Mouse (Mus musculus) heart, postnatal 4 days (tissue): ENCODE measurements around the gene Slc39a13. TPM values are rescaled to one million over a fixed set of nuclear protein-coding genes. Genes with fewer than 3 reads are reported as not detected.
"Not testable (repeated sequence)": the region's sequence is repeated elsewhere in the genome, so short reads cannot be mapped to it uniquely, and the experiment has no call there.

ENCODE experiments used
- DNase-seq: peaks from one replicate; pipeline ENCODE4 v3.0.0; 2021
- total RNA-seq, 2 experiments: library from RNA; stranded (reverse); gene quantifications; 2 replicates each; pipeline ENCODE4 v1.2.3; 2021

The Slc39a13 gene
- 10 to 100 TPM; 32.6 to 36.8 TPM for total RNA-seq

DNA sequence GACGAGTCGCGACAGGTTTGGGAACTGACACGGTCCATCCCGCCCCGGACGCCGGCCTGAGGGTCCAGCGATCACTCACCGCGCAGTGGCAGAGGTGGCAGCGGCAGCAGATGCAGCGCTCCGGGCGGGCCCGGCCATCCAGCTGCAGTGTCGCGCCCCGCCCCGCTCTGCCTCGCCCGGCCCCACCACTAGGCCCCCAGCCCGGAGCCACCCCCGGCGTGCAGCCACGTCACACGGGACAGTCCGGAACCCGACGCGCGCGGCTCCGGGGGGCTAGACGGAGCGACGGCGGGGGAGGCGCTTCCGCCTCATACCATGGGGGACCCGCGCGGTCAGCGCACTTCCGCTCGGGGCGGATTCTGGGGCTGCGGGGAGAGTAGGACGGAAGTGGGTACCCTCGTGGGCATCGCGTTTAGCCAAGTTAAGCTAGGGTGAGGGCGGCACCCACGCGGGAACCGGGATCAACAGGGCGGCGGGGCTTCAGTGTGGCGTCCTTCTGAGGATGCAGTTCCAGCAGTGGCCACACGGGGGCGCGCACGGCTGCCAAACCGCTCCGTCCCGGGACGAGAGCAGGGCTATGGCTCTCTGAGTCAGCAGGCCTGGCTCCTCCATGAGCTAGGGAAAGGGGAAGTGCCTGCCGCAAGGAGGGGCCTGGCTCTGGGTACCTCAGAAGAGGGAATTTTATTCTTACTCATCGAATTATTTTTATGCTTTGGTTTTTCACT is at the start of gene Slc39a13:
Slc39a13 (minus strand) TSS at position 342 of the 725 bp plus-strand sequence.
- peak; percentile 98 for DNase-seq

DNA sequence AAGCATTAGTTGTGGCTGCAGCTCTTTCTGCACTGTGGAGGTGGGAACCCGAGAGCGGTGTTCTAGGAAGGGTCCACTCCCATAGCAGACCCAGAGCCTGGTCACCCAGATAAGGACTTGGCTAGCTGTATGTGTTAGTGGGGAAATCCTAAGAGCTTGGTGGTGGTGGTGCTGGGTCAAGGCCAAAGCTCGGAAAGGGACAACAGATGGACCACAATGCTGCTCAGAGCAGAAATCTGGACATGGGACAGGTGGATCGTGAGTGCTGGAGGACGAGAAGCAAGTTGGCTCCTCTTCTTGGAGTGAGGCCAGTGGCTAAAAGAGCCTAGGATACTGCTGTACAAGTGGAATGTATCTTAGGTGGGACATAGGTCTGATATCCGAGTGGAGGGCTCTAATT is 49.3 kb upstream of the Slc39a13 start:
- peak; percentile 62 for DNase-seq

DNA sequence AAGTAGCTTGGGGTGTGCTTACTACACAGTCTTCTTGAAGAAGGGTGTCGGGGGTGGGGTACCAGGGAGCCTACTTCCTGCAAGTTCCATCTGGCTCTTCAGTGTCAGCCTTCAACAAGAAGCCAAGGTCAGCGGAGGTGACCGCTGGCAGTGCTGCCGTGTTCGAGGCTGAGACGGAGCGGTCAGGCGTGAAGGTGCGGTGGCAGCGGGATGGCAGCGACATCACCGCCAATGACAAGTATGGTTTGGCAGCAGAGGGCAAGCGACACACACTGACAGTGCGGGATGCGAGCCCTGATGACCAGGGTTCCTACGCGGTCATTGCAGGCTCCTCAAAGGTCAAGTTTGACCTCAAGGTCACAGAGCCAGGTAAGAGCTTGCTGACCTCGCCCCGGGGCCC is 48.8 kb upstream of the Slc39a13 start:
- DNase-seq = no peak

DNA sequence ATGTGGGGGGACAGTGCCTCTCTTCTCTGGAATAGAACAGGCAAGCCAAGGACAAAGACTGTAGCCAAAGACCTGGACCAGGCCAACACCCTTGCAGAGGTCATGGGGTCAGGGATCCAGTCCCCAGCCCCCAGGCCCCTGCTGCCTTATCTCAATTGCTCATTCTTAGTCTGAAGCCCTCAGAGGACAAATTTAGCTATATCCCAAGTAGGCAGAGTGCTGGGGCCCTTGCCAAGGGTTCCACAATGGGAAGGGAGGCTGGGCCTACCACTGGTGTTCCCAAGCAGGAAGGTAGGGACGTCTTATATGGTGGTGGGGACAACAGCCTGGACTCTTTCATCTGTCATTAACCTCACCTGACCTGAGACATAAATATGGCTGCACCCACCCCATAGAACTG is 48.4 kb upstream of the Slc39a13 start:
- DNase-seq = peak; percentile 85

DNA sequence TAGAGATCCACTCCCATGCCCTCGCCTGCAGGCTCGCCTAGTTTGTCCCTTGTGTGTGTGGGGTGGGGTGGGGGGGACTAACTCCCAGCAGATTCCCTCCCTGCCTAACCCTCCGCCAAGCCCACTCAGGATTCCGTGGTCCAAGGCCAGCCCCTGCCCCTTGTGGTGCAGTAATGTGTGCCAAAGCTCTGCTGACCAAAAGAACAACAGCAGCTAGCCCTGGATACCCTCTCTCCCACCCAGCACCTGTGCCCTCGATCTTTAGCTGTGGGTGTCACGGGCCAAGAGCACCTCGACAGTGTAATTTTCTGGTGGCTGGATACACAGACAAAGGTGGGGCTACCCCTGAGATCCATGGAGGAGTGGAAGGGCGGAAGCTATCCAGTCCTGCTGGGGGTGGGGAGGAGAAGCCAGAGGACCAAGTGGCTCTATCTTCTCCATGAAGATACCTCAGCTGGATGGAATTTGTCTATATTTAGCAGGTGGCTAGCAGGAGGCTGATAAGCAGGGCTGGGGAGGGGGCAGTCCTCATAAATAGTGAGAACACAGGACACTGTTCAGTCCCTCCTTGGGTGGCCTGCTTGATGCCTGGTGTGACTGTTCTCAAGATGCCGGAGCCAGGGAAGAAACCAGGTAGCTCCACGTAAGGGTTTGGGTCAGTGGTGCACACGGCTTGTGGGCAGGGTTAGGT is 47.5 kb upstream of the Slc39a13 start, which contains the start of gene Mybpc3:
Mybpc3 (plus strand) TSS at position 560 of the 691 bp plus-strand sequence.
- peak; percentile 69 for DNase-seq

DNA sequence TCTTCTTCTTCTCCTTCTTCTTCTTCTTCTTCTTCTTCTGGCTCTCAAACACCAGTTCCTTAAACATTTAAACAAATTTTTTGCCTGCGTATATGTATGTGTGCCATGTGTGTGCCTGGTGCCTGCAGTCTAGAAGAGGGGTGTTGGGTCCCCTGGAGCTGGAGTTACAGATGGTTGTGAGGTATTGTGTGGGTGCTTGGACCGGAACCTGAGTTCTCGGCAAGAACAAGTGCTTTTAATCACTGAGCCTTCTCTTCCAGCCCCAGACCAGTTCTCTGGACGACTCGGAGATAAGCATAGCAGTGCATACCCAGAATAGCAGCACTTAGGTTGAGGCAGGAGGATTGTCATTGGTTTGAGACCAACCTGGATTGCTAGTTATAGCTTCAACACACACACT is 46.6 kb upstream of the Slc39a13 start:
- DNase-seq = no peak

DNA sequence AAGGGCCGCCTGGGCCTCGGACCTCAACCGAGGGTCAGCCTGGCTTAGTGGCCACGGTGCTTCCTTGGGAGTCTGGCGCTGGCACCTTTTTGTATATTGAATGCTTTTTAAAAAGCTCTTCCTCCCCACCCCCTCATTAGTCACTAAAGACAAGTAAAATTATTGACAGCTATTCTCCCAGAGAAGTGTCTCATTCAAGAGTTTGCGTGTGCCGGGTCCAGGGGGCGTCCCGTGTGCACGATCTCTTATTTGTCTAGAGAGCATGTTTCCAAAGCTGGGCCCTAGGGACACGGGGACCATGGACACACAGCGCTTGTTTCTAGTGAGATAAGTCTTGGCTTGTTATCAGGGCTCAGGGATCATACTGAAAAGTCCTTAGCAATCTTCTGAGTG is 45.4 kb upstream of the Slc39a13 start:
- no peak for DNase-seq

DNA sequence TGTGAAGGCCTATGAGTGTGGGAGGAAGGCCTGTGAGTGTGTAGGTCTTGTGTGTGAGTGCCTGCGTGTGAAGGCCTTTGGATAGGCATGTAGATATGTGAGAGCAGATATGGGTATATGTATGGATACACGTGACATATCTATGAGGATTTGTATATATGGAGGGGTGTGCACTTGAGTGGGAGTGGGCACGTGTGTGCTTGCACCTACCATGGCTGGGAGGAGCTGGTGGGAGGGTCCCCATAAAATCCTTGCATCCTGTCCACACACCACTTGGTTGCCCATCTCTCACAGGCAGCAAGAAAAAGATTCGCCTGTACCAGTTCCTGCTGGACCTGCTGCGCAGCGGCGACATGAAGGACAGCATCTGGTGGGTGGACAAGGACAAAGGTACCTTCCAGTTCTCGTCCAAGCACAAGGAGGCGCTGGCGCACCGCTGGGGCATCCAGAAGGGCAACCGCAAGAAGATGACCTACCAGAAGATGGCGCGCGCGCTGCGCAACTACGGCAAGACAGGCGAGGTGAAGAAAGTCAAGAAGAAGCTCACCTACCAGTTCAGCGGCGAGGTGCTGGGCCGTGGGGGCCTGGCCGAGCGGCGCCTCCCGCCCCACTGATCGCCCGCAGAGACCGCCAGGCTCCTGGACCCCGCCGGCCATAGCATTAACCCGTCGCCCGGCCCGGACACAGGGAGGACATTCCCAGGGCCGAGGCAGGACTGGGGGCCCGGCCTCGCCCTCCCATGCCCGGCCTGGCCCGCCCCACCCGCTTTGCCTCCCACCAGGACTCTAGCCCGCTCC is 44.8 kb upstream of the Slc39a13 start:
- DNase-seq = peak; percentile 99

DNA sequence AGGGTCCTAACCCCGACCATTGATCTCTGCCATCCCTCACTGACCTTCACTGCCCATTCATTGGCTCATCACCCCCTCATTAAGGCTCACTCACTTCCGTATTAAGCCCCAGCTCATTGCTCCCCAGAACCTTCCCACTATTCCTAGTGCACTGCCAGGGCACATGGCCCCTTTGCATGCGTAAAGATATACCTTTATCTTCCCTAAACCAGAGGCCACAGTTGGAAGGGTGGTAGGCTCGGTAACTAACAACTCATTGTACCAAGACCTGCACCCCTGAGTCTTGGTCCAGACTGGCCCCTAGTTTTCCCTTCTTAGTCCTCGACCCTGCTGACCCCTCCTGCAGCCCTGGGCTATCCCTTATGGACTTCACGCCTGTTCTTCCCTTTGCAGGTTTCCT is 43.6 kb upstream of the Slc39a13 start:
- no peak for DNase-seq

DNA sequence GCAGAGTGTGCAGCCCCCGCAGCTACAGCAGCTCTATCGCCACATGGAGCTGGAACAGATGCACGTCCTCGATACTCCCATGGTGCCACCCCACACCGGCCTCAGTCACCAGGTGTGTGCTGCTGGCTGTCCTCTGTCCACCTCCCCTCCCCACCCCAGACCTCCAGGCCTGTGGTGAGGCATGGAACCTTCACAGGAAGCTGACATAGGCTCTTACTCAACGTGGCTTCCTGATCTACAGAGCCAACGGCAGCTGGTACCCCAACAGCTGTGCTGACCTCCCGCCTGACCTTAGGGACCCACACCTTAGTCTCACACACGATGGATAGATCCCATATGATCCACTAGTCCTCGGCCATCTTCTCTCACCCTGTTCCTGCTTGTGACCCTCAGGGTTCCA is 43.1 kb upstream of the Slc39a13 start:
- DNase-seq = no peak

DNA sequence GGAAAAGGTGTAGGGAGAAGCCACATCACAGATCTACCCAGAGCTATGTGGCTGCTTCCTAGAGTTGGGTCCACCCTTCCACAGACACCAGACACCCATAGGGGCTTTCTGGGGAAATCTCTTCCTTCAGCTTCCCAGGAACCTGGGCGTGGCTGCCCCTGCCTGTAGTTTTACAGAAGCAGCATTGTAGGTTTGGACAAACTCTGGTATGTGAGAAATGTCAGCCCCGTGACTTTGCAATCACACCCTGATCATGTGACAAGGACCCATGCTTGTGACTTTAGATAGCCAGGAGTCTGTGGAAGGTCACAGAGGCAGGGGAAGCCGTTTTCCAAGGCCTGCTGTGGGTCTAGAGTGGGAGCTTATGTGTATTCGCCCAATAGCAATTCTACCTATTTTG is 42.3 kb upstream of the Slc39a13 start:
- no peak for DNase-seq

DNA sequence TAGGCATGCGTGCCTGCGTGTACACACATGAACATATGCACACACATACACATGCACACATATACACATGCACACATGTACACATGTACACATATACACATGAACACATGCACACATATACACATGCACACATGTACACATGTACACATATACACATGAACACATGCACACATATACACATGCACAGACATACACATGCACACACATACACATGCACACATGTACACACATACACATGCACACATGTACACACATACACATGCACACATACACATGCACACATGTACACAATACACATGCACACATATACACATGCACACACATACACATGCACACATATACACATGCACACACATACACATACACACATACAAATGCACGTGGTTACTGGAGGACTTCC is 41.6 kb upstream of the Slc39a13 start:
- DNase-seq = not testable (repeated sequence)

DNA sequence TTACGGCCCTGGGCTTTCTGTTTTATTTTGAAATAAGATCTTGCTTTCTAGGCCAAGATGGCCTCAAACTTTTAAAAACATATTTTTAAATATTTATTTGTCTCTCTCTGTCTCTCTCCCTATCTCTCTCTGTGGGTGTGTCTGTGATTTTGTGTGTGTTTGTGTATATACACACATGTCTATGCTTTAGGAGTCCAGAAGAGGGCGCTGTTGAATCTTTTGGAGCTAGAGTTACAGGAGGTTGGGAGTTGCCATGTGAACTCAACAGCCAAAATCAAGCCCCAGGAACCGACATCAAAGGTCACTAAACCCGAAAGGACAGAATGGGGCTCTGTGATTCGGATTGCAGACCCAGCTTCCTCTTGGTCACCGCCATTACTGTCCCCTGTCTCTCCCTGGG is 40.2 kb upstream of the Slc39a13 start:
- no peak for DNase-seq

DNA sequence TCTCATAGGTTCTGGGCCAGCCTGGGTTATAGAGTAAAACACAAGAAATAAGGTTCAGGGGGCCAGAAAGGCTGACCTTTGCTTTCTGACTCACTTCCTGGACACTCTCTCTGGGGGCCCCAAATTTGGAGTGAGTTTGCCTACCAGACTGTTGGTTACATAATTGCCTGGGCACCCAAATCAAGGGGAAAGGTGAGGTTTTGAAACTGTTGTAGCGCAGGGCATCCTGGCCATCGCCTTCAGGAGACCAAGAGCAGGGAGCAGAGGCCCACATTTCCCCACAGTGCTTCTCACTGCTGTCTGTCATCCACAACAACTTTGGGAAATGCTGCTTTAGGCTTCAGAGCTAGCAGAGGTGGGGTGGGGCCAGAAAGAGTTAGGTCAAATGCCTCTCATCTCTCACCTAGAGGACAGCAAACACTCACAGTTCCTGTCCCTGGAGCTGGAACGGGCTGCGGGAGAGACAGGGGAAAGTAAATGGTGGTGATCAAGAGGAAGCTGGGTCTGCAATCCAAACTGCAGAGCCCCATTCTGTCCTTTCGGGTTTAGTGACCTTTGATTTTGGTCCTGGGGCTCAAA is 39.7 kb upstream of the Slc39a13 start:
- no peak for DNase-seq

DNA sequence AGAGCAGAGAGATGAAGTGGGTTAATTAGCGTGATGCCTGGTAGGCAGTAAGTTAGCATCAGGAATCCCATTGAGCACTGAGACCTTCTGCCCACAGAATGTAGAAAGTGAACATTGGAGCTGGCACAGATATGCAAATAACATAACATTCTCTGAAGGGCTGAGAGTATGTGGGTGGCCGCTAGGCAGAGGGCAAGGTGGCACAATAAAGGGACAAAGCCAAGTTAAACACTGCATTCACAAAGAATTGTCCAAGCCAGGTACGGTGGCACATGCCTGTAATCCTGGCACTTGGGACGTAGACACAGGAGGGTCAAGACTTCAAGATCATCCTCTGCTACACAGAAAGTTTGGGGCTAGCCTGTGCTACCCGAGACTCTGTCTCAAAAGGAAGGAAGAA is 39.0 kb upstream of the Slc39a13 start:
- no peak for DNase-seq

DNA sequence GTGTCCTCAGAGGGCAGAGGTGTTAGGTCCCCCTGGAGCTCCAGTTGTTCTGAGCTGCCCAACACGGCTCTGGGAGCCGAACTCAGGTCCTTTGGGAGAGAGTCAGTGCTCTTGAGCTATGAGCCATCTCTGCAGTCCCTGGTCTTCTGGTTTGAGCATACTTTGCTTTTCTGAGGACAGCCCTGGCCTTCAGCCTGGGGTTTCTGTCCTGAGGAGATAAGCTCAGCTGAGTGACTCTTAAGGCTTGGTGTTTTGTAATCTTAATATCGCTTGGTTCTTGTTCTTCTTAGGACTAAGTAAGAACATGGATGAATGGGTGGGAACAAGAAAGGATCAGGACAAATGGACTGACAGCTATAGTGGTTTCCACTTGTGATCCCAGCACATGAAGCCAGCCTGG is 37.9 kb upstream of the Slc39a13 start:
- no peak for DNase-seq

DNA sequence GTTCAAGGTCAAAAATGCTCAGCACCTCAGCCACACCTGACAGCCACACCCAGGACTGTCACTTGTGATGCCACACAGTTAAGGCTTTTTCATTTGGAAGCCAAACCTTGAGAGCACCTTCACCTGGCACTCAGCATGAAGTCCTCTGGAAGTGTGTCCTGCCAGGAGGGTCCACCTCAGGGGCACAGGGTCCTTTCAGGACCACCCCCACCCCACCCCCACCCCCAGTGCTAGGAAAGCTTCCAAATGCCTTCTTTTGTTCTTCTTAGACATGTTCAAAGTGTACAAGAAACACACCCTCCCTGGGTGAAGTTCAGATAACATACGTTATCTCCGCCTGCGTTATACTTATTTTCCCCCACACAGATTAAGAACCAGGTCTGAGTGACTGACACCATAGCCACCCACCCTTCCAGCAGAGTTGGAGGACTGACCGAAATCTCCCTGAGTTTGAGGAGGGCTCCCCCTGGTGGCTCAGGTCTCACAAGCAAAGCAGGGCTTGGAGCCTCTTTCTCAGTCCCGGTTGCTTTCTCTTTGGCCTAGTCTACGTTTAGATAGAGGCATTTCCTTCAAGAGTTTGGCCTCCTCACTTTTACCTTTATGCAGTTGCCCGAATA is 31.0 kb upstream of the Slc39a13 start:
- peak; percentile 97 for DNase-seq

DNA sequence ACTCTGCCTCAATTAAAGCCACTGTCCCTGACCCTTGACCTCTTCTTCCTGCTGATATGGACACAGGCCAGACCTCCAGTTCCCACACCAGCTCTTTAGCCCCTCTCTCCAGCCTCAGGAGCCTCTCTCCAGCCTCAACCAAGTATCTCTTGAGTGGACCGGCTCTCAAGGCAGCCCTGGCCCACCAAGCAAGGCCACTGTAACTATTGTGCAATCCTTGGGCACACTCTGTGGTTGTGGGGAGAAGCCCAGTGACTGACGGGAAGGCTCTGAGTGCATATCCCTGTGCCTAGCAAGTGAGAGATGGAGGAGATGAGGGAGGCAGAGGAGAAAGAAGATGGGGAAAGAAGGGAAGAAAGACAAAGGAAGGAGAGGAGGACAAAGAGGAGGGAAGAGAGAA is 27.9 kb upstream of the Slc39a13 start:
- DNase-seq = no peak

DNA sequence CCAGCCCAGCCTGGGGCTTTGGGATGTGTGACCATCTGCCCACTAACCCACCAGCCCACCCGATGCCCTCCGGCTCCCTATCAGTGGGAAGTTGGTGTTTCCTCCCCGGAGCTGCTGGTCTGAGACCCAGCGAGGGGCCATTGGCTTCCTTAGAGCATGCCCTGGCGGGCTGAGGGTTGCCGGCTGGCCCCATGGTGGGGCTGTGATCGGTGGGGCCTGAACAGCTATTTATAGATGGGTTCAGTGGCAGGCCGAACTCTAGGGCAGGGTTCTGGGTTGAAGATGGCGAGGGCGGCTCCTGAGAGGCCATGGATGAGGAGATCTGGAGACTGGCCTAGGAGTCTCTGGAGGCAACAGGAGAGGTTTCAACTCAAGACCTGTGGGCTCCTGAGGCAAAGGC is 26.8 kb upstream of the Slc39a13 start:
- DNase-seq = no peak

DNA sequence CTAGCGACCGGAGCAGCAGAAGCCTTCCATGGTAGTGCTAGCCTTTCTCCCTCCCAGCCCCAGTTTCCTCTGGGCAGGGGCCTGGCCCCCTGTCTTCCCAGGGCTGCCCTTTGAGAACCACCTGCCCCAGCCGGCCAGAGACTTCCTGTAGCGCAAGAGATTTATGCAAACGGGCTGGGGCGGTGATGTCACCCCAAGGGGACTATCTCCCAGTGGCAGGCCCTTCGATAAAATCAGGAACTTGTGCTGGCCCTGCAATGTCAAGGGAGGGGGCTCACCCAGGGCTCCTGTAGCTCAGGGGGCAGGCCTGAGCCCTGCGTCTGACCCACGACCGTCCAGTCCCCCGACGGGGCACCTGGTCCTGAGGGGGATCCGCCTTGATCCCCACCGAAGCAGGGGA is 26.3 kb upstream of the Slc39a13 start:
- DNase-seq = no peak

DNA sequence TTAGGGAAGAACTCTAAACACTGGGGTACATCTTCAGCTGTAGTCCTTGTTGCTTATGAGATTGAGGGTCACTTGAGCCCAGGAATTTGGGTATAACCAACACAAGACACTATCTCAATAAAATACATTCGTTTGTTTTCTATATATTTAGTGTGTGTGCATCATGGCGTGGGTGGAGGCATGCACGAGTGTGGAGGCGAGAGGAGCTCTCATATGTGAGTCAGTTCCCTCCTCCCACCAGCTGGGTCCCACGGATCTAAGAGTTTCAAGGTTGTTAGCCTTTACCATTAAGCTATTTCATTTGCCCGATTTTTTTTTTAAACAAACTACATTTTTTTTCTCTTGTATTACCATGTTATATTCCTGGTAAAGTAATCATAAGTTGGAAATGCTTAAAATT is 20.6 kb upstream of the Slc39a13 start:
- DNase-seq = no peak

DNA sequence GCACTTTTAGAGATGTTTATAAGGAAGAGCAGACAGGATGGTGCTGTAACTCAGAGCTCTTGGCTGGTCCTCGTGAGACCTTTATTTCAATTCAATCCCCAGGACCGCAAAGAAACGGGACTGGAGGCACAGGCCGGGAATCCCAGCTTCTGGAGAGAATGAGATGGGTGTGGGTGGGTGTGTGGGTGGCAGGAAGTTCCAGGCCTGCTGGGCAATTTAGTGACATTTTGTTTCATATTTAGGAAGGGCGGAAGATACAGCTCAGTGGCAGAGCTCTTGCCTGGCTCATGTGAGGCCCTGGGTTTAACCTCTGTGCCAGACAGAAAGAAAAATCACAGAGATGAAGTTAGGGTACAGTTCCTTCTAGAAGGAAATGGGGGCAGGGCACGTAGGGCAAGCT is 20.0 kb upstream of the Slc39a13 start:
- no peak for DNase-seq

DNA sequence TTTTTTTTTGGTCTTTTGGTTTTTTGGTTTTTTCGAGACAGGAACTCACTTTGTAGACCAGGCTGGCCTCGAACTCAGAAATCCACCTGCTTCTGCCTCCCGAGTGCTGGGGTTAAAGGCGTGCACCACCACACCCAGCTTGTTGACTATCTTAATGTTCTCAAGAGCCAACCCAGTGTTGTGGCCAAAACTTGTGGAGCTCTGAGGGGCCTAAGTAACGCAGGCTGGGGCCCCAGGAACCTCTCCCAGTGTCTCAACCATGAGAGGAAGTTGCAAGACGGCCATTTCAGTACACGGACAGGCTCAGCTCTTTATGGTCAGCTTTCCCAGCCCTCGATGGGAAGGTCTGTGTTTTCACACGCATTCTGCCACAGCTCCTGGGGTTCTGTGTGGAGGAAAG is 18.8 kb upstream of the Slc39a13 start:
- no peak for DNase-seq
